Mouse (Mus musculus): ENCODE data around the gene Cradd. TPM values are rescaled to one million over a fixed set of nuclear protein-coding genes. Genes with fewer than 3 reads are reported as not detected.

The Cradd gene
- polyA plus RNA-seq, 1 experiment: 18.0 TPM

DNA sequence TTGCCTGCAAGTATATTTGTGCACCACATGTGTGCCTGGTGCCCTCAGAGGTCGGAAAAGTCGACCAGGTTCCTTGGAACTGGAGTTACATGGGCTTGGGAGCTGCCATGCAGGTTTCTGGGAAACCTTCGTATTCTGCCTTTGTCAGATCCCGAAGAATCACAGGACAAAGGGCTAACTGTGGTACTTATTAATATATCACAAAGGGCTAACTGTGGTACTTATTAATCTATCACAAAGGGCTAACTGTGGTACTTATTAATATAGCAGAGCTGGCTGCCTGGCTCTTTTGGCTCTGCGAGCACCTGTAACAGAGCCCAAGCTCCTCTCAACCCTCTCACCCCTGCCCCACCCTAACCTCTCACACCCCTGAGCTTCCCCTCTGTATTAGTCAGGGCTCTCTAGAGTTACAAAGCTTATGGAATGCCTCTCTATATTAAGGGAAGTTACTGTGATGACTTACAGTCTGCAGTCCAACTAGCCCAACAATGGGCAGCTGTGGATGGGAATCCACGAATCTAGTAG, 42.4 kb downstream of the Cradd start:
- TF ChIP-seq GATA1 (IDR thresholded peaks at IDR 0.05; ENCODE audit: borderline replicate concordance, low read length) (no peak), FLI1 (IDR thresholded peaks at IDR 0.05; ENCODE audit: low read length) (no peak)
- no peaks in the 10 kb centered on the region for H3K36me3 ChIP-seq (replicated peaks; ENCODE audit: low read length)
- peaks cover 8% of the 10 kb centered on the region for H3K9me3 ChIP-seq
- peaks cover 29% of the 10 kb centered on the region for H3K27me3 ChIP-seq (replicated peaks)
- H3K4me1 ChIP-seq: peaks cover 19% of the 10 kb centered on the region
- H3K4me3 ChIP-seq (replicated peaks): no peak overlapping the region

DNA sequence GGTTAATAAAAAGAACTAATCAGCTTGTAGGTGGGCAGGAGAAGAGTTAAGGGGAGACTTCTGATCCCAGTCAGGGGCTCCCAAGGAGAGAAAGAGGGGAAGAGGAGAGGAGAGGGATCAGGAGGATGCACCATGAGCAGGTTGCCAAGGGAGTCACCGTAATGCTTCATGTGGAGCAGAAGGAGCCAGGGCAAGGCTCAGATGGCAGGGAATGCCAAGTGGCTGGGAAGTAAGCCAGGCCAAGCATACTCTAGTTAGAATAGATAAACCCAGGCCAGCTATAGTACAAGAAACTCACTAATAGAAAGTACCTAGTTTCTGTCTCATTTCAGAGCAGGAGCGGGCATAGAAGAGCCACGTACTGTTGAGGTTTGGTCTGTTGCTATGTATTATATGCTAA, 43.6 kb downstream of the Cradd start:
- H3K4me1 ChIP-seq: peaks cover 27% of the 10 kb centered on the region
- H3K4me3 ChIP-seq (replicated peaks): no peak overlapping the region
- TF ChIP-seq GATA1 (IDR thresholded peaks at IDR 0.05; ENCODE audit: borderline replicate concordance, low read length): no peak
- TF ChIP-seq FLI1 (IDR thresholded peaks at IDR 0.05; ENCODE audit: low read length): no peak
- peaks cover 8% of the 10 kb centered on the region for H3K9me3 ChIP-seq
- H3K36me3 ChIP-seq (replicated peaks; ENCODE audit: low read length): no peaks in the 10 kb centered on the region
- H3K27me3 ChIP-seq (replicated peaks): peaks cover 29% of the 10 kb centered on the region

DNA sequence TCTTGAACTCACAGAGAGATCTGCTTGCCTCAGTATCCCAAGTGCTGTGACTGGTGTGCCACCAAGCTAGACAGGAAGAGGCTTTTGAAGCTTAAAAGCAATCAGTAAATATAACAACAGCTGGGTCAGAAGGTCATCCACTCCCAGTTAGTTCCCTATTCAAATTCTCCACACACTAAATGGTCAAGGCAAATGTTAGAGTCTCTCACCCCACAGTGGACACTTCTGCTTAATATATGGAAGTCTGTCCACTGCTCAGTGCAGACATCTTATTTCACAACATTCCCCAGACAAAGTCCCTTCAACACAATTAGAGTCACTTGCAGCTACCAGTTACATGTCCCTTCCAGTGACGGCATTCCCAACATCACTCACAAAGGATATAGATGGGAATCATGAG, 44.5 kb downstream of the Cradd start:
- Histone ChIP-seq H3K9me3 (peaks cover 11% of the 10 kb centered on the region), H3K36me3 (replicated peaks; ENCODE audit: low read length) (no peaks in the 10 kb centered on the region), H3K4me1 (peaks cover 27% of the 10 kb centered on the region), H3K27me3 (replicated peaks) (peaks cover 32% of the 10 kb centered on the region), H3K4me3 (replicated peaks) (no peak overlapping the region)
- TF ChIP-seq FLI1 (IDR thresholded peaks at IDR 0.05; ENCODE audit: low read length) (no peak), GATA1 (IDR thresholded peaks at IDR 0.05; ENCODE audit: borderline replicate concordance, low read length) (no peak)

DNA sequence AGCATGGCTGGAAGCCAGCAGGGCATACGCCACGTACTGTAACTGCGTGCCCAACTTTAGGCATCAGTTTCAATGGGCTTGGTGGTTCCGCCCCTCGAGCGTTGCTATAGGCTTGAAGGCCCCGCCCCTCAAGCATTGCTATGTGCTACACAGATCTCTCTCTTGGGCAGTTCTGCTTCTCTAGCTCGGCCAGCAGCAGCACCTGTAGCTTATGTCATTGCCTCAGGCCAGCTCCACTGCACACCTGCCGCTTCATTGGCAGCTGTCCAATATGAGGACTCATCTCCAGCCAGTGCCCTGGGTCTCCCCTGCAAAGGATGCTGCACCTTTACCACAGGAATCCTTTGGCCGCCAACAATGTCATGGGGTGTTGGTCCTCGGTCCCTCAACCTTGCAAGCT, 45.8 kb downstream of the Cradd start:
- Histone ChIP-seq H3K4me1 (peaks cover 17% of the 10 kb centered on the region), H3K27me3 (replicated peaks) (peaks cover 39% of the 10 kb centered on the region), H3K9me3 (peaks cover 16% of the 10 kb centered on the region), H3K4me3 (replicated peaks) (no peak overlapping the region), H3K36me3 (replicated peaks; ENCODE audit: low read length) (peaks cover 2% of the 10 kb centered on the region)
- TF ChIP-seq GATA1 (IDR thresholded peaks at IDR 0.05; ENCODE audit: borderline replicate concordance, low read length) (no peak), FLI1 (IDR thresholded peaks at IDR 0.05; ENCODE audit: low read length) (no peak)

GRCm38 (mm10) chr10:95275488-95275887, 48.4 kb downstream of the Cradd start:
- Histone ChIP-seq H3K36me3 (replicated peaks; ENCODE audit: low read length) (peaks cover 14% of the 10 kb centered on the region), H3K27me3 (replicated peaks) (peaks cover 39% of the 10 kb centered on the region), H3K4me3 (replicated peaks) (no peak overlapping the region), H3K4me1 (peaks cover 16% of the 10 kb centered on the region), H3K9me3 (peaks cover 33% of the 10 kb centered on the region)
- TF ChIP-seq GATA1 (IDR thresholded peaks at IDR 0.05; ENCODE audit: borderline replicate concordance, low read length): no peak
- TF ChIP-seq FLI1 (IDR thresholded peaks at IDR 0.05; ENCODE audit: low read length): no peak

- Histone ChIP-seq H3K27me3 (replicated peaks) (peaks cover 35% of the 10 kb centered on the region), H3K4me3 (replicated peaks) (no peak overlapping the region), H3K4me1 (peaks cover 19% of the 10 kb centered on the region), H3K36me3 (replicated peaks; ENCODE audit: low read length) (peaks cover 17% of the 10 kb centered on the region), H3K9me3 (peaks cover 33% of the 10 kb centered on the region)
- TF ChIP-seq GATA1 (IDR thresholded peaks at IDR 0.05; ENCODE audit: borderline replicate concordance, low read length): no peak
- TF ChIP-seq FLI1 (IDR thresholded peaks at IDR 0.05; ENCODE audit: low read length): no peak
Observed at GRCm38 (mm10) chr10:95273226-95273625, 50.7 kb downstream of the Cradd start.

- Histone ChIP-seq H3K4me1 (peaks cover 42% of the 10 kb centered on the region), H3K36me3 (replicated peaks; ENCODE audit: low read length) (peaks cover 17% of the 10 kb centered on the region), H3K27me3 (replicated peaks) (peaks cover 29% of the 10 kb centered on the region), H3K4me3 (replicated peaks) (no peak overlapping the region), H3K9me3 (peaks cover 21% of the 10 kb centered on the region)
- TF ChIP-seq GATA1 (IDR thresholded peaks at IDR 0.05; ENCODE audit: borderline replicate concordance, low read length) (no peak), FLI1 (IDR thresholded peaks at IDR 0.05; ENCODE audit: low read length) (no peak)
Observed at GRCm38 (mm10) chr10:95269151-95269550, 54.8 kb downstream of the Cradd start.

- Histone ChIP-seq H3K4me1 (peaks cover 45% of the 10 kb centered on the region), H3K27me3 (replicated peaks) (peaks cover 25% of the 10 kb centered on the region), H3K9me3 (peaks cover 20% of the 10 kb centered on the region), H3K36me3 (replicated peaks; ENCODE audit: low read length) (peaks cover 17% of the 10 kb centered on the region), H3K4me3 (replicated peaks) (no peak overlapping the region)
- no peak for TF ChIP-seq GATA1 (IDR thresholded peaks at IDR 0.05; ENCODE audit: borderline replicate concordance, low read length)
- TF ChIP-seq FLI1 (IDR thresholded peaks at IDR 0.05; ENCODE audit: low read length): no peak
Observed at GRCm38 (mm10) chr10:95268366-95268765, 55.6 kb downstream of the Cradd start.

DNA sequence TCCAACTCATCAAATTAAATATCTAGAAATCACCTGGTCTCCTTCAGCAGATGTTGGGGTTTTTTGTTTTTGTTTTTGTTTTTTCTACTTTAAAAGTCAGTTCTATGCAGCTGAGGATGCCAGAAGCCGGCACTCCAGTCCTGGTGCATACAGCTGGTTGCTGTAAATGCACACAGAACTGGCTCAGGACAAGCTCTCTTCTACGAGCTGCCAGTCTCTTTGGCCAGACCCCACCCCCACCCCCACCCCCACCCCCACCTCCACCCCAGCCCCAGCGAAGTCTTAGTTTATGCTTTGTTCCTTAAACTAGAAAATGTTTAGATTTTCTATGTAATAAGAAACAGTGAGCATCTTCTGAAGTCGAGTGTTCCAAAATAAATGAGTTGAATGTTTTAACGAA, 57.0 kb downstream of the Cradd start:
- peaks cover 59% of the 10 kb centered on the region for H3K4me1 ChIP-seq
- TF ChIP-seq FLI1 (IDR thresholded peaks at IDR 0.05; ENCODE audit: low read length) (no peak), GATA1 (IDR thresholded peaks at IDR 0.05; ENCODE audit: borderline replicate concordance, low read length) (no peak)
- H3K36me3 ChIP-seq (replicated peaks; ENCODE audit: low read length): peaks cover 7% of the 10 kb centered on the region
- peak overlapping the region; percentile 33 for H3K4me3 ChIP-seq (replicated peaks)
- H3K9me3 ChIP-seq: peaks cover 7% of the 10 kb centered on the region
- peaks cover 14% of the 10 kb centered on the region for H3K27me3 ChIP-seq (replicated peaks)

DNA sequence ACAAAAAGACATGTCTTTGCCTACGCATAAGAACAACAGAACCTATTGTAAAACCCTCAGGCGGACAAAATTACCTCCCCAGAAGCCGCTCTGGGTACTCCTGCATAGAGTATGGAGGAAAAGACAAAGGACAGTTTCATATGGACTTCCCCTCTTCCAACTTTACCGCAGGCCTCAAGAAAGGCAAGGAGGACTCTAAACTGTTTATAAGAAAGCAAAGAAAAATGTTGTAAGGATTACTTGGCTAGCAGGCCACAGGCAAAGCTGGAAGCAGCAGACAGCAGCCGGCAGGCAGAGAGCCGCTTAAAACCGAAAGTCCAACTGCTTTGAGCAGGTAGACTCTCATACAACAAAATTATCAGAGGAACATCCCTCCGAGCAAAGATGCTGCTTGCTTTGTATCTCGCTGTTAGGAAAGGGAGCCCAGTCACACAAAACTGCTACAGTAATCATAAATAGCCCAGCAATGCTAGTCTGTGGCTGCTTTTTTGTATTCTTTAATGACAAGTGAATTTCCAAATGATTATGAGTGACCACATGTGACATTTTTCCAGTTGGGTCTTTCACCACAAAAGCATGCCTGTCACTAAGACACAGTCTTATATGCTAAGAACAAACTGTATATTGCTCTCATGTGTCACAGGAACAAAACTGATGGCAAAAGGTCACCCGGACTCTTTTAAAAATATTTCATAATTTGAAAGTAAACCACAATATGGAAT, 57.7 kb downstream of the Cradd start:
- Histone ChIP-seq H3K4me1 (peaks cover 64% of the 10 kb centered on the region), H3K36me3 (replicated peaks; ENCODE audit: low read length) (peaks cover 3% of the 10 kb centered on the region), H3K27me3 (replicated peaks) (peaks cover 13% of the 10 kb centered on the region), H3K9me3 (peaks cover under 1% of the 10 kb centered on the region; the same call in 1 of the 2 replicates), H3K4me3 (replicated peaks) (peak overlapping the region; percentile 67)
- TF ChIP-seq GATA1 (IDR thresholded peaks at IDR 0.05; ENCODE audit: borderline replicate concordance, low read length) (no peak), FLI1 (IDR thresholded peaks at IDR 0.05; ENCODE audit: low read length) (no peak)
